8 mouse cellular contexts compared by ENCODE assay signal in genomic region chr4:63215993-63216531, GRCm38 (mm10). TPM values are rescaled to one million over a fixed set of nuclear protein-coding genes. Genes with fewer than 3 reads are reported as not detected.
DNase-seq lines count a peak whose midpoint lies in the region; ATAC-seq and TF ChIP-seq lines count a peak whose summit lies in the region.
"Had no signal": no experiment of that assay in that cellular context is flagged by ENCODE, and none has a peak within 500 bp of the region (broad histone marks: within the 10 kb centered on the region; RNA-seq: fewer than 3 reads in every experiment).

No protein-coding gene starts in this region.

- no peaks in the 10 kb centered on the region; the same call in 1 of the 2 replicates for H3K27me3 ChIP-seq in G1E (ENCODE audit: insufficient read depth, low read length)
- peaks cover 34% of the 10 kb centered on the region for H3K27me3 ChIP-seq in forebrain, embryonic 16.5 days (replicated peaks; ENCODE audit: control insufficient read depth, insufficient read depth, low read length)
- peaks cover 27% of the 10 kb centered on the region for H3K27me3 ChIP-seq in hindbrain, postnatal 0 days (ENCODE audit: insufficient read depth, low read length)
- peaks cover 65% of the 10 kb centered on the region for H3K27me3 ChIP-seq in liver, embryonic 13.5 days
- H3K27me3 ChIP-seq in neural tube, embryonic 13.5 days: peaks cover 68% of the 10 kb centered on the region

- H3K9me3 ChIP-seq in G1E (replicated peaks): peaks cover 91% of the 10 kb centered on the region
- H3K9me3 ChIP-seq in forebrain, embryonic 16.5 days (ENCODE audit: control insufficient read depth, low read length): no peaks in the 10 kb centered on the region
- no peaks in the 10 kb centered on the region for H3K9me3 ChIP-seq in hindbrain, postnatal 0 days (ENCODE audit: low read length)
- no peaks in the 10 kb centered on the region for H3K9me3 ChIP-seq in liver, embryonic 13.5 days (replicated peaks)
- no peaks in the 10 kb centered on the region for H3K9me3 ChIP-seq in neural tube, embryonic 13.5 days

- TF ChIP-seq CTCF in G1E (IDR thresholded peaks at IDR 0.05; ENCODE audit: low read depth, low read length): no peak
- peak; percentile 75 for TF ChIP-seq CTCF in hindbrain, postnatal 0 days (IDR thresholded peaks at IDR 0.05; ENCODE audit: low read depth)

- peak overlapping the region; percentile 64 for H3K9ac ChIP-seq in forebrain, embryonic 16.5 days (replicated peaks; ENCODE audit: low read depth, low read length)
- peak overlapping the region; percentile 52 for H3K9ac ChIP-seq in hindbrain, postnatal 0 days (replicated peaks; ENCODE audit: low read length)
- peak overlapping the region; percentile 61 for H3K9ac ChIP-seq in liver, embryonic 13.5 days
- peak overlapping the region; percentile 80 for H3K9ac ChIP-seq in neural tube, embryonic 13.5 days

- no peak for ATAC-seq in G1E (ENCODE audit: extremely low read depth, insufficient number of reproducible peaks, low FRiP score, poor library complexity, severe bottlenecking)
- peak; percentile 49 for ATAC-seq in forebrain, embryonic 16.5 days
- ATAC-seq in hindbrain, postnatal 0 days: peak; percentile 61
- ATAC-seq in liver, embryonic 13.5 days (ENCODE audit: low read depth): no peak
- ATAC-seq in neural tube, embryonic 13.5 days (ENCODE audit: low read depth): peak; percentile 71

- peak overlapping the region; percentile 96 for H3K4me2 ChIP-seq in forebrain, embryonic 16.5 days (ENCODE audit: low read length)
- H3K4me2 ChIP-seq in hindbrain, postnatal 0 days (ENCODE audit: low read depth, low read length): peak overlapping the region; percentile 100
- peak overlapping the region; percentile 68 for H3K4me2 ChIP-seq in liver, embryonic 13.5 days
- H3K4me2 ChIP-seq in neural tube, embryonic 13.5 days: peak overlapping the region; percentile 100

- H3K27ac ChIP-seq in forebrain, embryonic 16.5 days (ENCODE audit: low read length): no peak overlapping the region
- H3K27ac ChIP-seq in hindbrain, postnatal 0 days: no peak overlapping the region
- H3K27ac ChIP-seq in liver, embryonic 13.5 days: no peak overlapping the region
- H3K27ac ChIP-seq in neural tube, embryonic 13.5 days (replicated peaks): peak overlapping the region; percentile 6; the same call in 1 of the 2 replicates

- H3K4me1 ChIP-seq in G1E (ENCODE audit: insufficient read depth, low read depth, low read length): no peaks in the 10 kb centered on the region
- peaks cover 26% of the 10 kb centered on the region for H3K4me1 ChIP-seq in forebrain, embryonic 16.5 days (replicated peaks; ENCODE audit: control insufficient read depth, insufficient read depth, low read length)
- H3K4me1 ChIP-seq in hindbrain, postnatal 0 days (ENCODE audit: insufficient read depth, low read length): peaks cover 7% of the 10 kb centered on the region; the same call in 1 of the 2 replicates
- peaks cover 10% of the 10 kb centered on the region for H3K4me1 ChIP-seq in liver, embryonic 13.5 days (replicated peaks)
- H3K4me1 ChIP-seq in neural tube, embryonic 13.5 days (replicated peaks): peaks cover 29% of the 10 kb centered on the region

- no peak for DNase-seq in G1E (ENCODE audit: low spot score)
- peak; percentile 78 for DNase-seq in adrenal gland, postnatal 14 days
- DNase-seq in hindbrain, postnatal 0 days (ENCODE audit: low spot score): peak; percentile 58
- no peak for DNase-seq in liver, embryonic 13.5 days
- DNase-seq in left cerebral cortex, postnatal 14 days (ENCODE audit: low spot score in 2 of 2): no peak

- intact Hi-C loops in left cerebral cortex, postnatal 14 days (cut with DNase I): loop anchor here (1.0 to 5.0 kb wide), 3 partner anchors 34 to 91 kb away; no protein-coding TSS in a partner anchor

- peak overlapping the region; percentile 7; the same call in 1 of the 2 replicates for H3K4me3 ChIP-seq in G1E (ENCODE audit: low read depth, low read length)
- peak overlapping the region; percentile 52 for H3K4me3 ChIP-seq in forebrain, embryonic 16.5 days (replicated peaks; ENCODE audit: low read length)
- H3K4me3 ChIP-seq in hindbrain, postnatal 0 days (ENCODE audit: low read length): peak overlapping the region; percentile 55
- peak overlapping the region; percentile 61 for H3K4me3 ChIP-seq in liver, embryonic 13.5 days (replicated peaks)
- peak overlapping the region; percentile 66 for H3K4me3 ChIP-seq in neural tube, embryonic 13.5 days

- no peaks in the 10 kb centered on the region for H3K36me3 ChIP-seq in G1E (replicated peaks)
- no peaks in the 10 kb centered on the region for H3K36me3 ChIP-seq in forebrain, embryonic 16.5 days (ENCODE audit: control insufficient read depth, insufficient read depth)
- H3K36me3 ChIP-seq in hindbrain, postnatal 0 days (ENCODE audit: insufficient read depth, low read length): no peaks in the 10 kb centered on the region
- no peaks in the 10 kb centered on the region for H3K36me3 ChIP-seq in liver, embryonic 13.5 days
- no peaks in the 10 kb centered on the region for H3K36me3 ChIP-seq in neural tube, embryonic 13.5 days

- 2% methylated on average over 24 of the region's 24 CpGs for WGBS in forebrain, embryonic 16.5 days
- 1% methylated on average over 24 of the region's 24 CpGs for WGBS in hindbrain, postnatal 0 days
- 6% methylated on average over 24 of the region's 24 CpGs for WGBS in liver, embryonic 13.5 days (ENCODE audit: insufficient replicate concordance)
- 1% methylated on average over 24 of the region's 24 CpGs for WGBS in neural tube, embryonic 13.5 days

RNA-seq across cellular contexts. Expression of gene Col27a1, which starts 2.3 kb away (rescaled TPM):
- total RNA-seq in G1E (2014; fragmentation: Nextera tagmentation) (not detected in 2 replicates), G1E (2017) (under 0.01 and 0.16 TPM in 2 replicates)
- not detected in 2 replicates for polyA plus RNA-seq in G1E (2012)
- total RNA-seq in adrenal gland, postnatal 14 days (2021): 8.1 and 9.2 TPM in 2 replicates
- polyA plus RNA-seq in forebrain, embryonic 16.5 days (2015; fragmentation: Nextera tagmentation; extraction: Ambion mirVana): 0.88 and 0.98 TPM in 2 replicates
- total RNA-seq in hindbrain, postnatal 0 days (2014; rRNA removed): 5.8 and 9.5 TPM in 2 replicates
- 1.4 and 1.9 TPM in 2 replicates for polyA plus RNA-seq in hindbrain, postnatal 0 days (2015; fragmentation: Nextera tagmentation; extraction: Ambion mirVana)
- polyA plus RNA-seq in liver, embryonic 13.5 days (2015; fragmentation: Nextera tagmentation; extraction: Ambion mirVana): 1.5 TPM in 2 replicates
- 3.0 and 4.6 TPM in 2 replicates for polyA plus RNA-seq in neural tube, embryonic 13.5 days (2015; fragmentation: Nextera tagmentation; extraction: Ambion mirVana)
- total RNA-seq in left cerebral cortex, postnatal 14 days (2021): 1 to 10 TPM; 3.1 to 3.4 TPM

RNA-seq across cellular contexts. Expression of gene Kif12, which starts 44.1 kb away (rescaled TPM):
- not detected in 2 replicates for total RNA-seq in G1E (2014; fragmentation: Nextera tagmentation)
- total RNA-seq in G1E (2017): 0.06 TPM in 1 of 2 replicates, not detected in the other
- polyA plus RNA-seq in G1E (2012): not detected in 2 replicates
- not detected in 2 replicates for total RNA-seq in adrenal gland, postnatal 14 days (2021)
- polyA plus RNA-seq in forebrain, embryonic 16.5 days (2015; fragmentation: Nextera tagmentation; extraction: Ambion mirVana): 0.10 and 0.17 TPM in 2 replicates
- 0.18 and 0.47 TPM in 2 replicates for total RNA-seq in hindbrain, postnatal 0 days (2014; rRNA removed)
- 0.10 and 0.39 TPM in 2 replicates for polyA plus RNA-seq in hindbrain, postnatal 0 days (2015; fragmentation: Nextera tagmentation; extraction: Ambion mirVana)
- 5.1 TPM in 2 replicates for polyA plus RNA-seq in liver, embryonic 13.5 days (2015; fragmentation: Nextera tagmentation; extraction: Ambion mirVana)
- polyA plus RNA-seq in neural tube, embryonic 13.5 days (2015; fragmentation: Nextera tagmentation; extraction: Ambion mirVana): not detected in 2 replicates
- total RNA-seq in left cerebral cortex, postnatal 14 days (2021): not detected
- total RNA-seq: gastrocnemius, adult 8-10 months had no signal

Comparison
In these comparisons a context has a peak if more than half of its experiments do, and no peak if none do; other contexts are left out.
1. ATAC-seq: peak in forebrain, embryonic 16.5 days (single experiment), hindbrain, postnatal 0 days (single experiment) and neural tube, embryonic 13.5 days (single experiment); none in G1E (single experiment) and liver, embryonic 13.5 days (single experiment).
2. DNase-seq: peak in adrenal gland, postnatal 14 days (single experiment) and hindbrain, postnatal 0 days (single experiment); none in G1E (single experiment), liver, embryonic 13.5 days (single experiment) and left cerebral cortex, postnatal 14 days (0 of 2).
3. H3K4me3 ChIP-seq: peak in every context shown above with its lines; median percentile 66 in neural tube, embryonic 13.5 days; 61 in liver, embryonic 13.5 days; 55 in hindbrain, postnatal 0 days; 52 in forebrain, embryonic 16.5 days; 7 in G1E.
4. Peak in every context shown above with its lines, with median percentiles within 50 percentile points of each other: H3K4me2 ChIP-seq and H3K9ac ChIP-seq.